Mouse (Mus musculus) forebrain, embryonic 13.5 days (tissue): ENCODE measurements around the gene Nedd8. TPM values are rescaled to one million over a fixed set of nuclear protein-coding genes. Genes with fewer than 3 reads are reported as not detected.
A peak's percentile ranks its signal among the peaks of the same experiment; 100 is the strongest.

Experiments
- ATAC-seq: fragments of 200-750 bp; cut with Nextera tagmentation; 2 replicates; pipeline ENCODE4 v1.8.0; 2017
- H3K27ac ChIP-seq: fragments of 300-500 bp; sonication (generic); 2 replicates; pipeline ENCODE4 v1.5.1; 2015; ENCODE audit warnings: inconsistent platforms, mild to moderate bottlenecking, moderate library complexity
- H3K27me3 ChIP-seq: fragments of 300-500 bp; sonication (generic); 2 replicates; pipeline ENCODE4 v1.6.1; 2015; ENCODE audit warnings: mild to moderate bottlenecking, inconsistent platforms
- H3K36me3 ChIP-seq: fragments of 300-500 bp; sonication (generic); 2 replicates; pipeline ENCODE4 v1.6.1; 2015; ENCODE audit warnings: mild to moderate bottlenecking, inconsistent platforms; ENCODE audit not compliant: poor library complexity, severe bottlenecking
- H3K4me1 ChIP-seq: fragments of 300-500 bp; sonication (generic); 2 replicates; pipeline ENCODE4 v1.6.1; 2015; ENCODE audit warnings: inconsistent platforms
- H3K4me2 ChIP-seq: fragments of 300-500 bp; sonication (generic); 2 replicates; pipeline ENCODE4 v1.6.1; 2015; ENCODE audit warnings: inconsistent platforms, mild to moderate bottlenecking, moderate library complexity
- H3K4me3 ChIP-seq: fragments of 300-500 bp; sonication (generic); 2 replicates; pipeline ENCODE4 v1.5.1; 2015; ENCODE audit warnings: mild to moderate bottlenecking, inconsistent platforms
- H3K9ac ChIP-seq: fragments of 300-500 bp; sonication (generic); 2 replicates; pipeline ENCODE4 v1.6.1; 2015; ENCODE audit warnings: mild to moderate bottlenecking, inconsistent platforms
- H3K9me3 ChIP-seq: fragments of 300-500 bp; sonication (generic); replicated peaks from 2 replicates; pipeline ENCODE4 v1.6.1; 2016; ENCODE audit warnings: inconsistent platforms
- WGBS: fragments of 180-500 bp; shearing (Covaris S2); methylation state at CpG from one replicate; pipeline ENCODE4 v1.1.7; 2015; 5-methylcytosine and 5-hydroxymethylcytosine counted together
- polyA plus RNA-seq: library from polyadenylated mRNA; unstranded; fragments of >200 nt; fragmentation: Nextera tagmentation; extraction: Ambion mirVana; gene quantifications from 2 replicates; pipeline ENCODE4 v1.2.1, GENCODE M21; 2015

Gene Nedd8
- polyA plus RNA-seq, 1 experiment from 2014 or later = 692 TPM

DNA sequence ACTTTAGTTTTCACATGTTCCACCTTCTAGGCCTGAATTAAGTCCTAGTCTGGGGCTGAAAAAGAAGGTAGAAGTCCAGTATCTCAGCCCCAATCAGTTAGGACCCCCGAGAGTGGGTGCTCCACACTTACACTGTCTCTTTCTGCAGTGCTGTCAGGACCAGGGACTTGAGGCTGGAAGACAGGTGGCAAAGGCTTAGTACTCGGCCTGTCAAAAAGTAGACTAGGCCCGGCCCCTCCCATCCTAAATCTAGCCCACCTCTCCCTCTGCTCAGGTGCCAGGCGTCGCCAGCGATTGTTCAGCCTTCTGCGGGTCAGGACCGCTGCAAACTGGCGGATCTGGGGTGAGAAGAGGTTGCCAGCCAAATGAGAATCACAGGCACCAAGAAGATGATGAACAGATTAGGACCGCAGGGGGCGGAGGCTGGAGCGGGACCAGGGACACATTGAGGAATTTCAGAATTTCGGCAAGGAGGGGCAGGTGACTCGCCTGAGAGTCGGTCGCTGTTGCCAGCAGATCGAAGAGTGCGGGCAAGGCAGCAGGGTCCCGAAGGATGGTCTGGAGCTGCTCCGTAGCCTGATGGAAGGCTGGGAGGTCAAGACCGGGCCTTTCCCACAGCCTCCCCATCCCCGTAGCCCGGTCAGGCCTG lies 36.9 kb downstream of the Nedd8 start:
- no peak; the same call in none of the 2 replicates for ATAC-seq
- Histone ChIP-seq H3K4me2 (peak overlapping the region; percentile 93), H3K4me1 (peaks cover 14% of the 10 kb centered on the region), H3K9me3 (no peaks in the 10 kb centered on the region), H3K4me3 (peak overlapping the region; percentile 63), H3K27ac (peak overlapping the region; percentile 82), H3K9ac (peak overlapping the region; percentile 83), H3K36me3 (peaks cover 81% of the 10 kb centered on the region), H3K27me3 (no peaks in the 10 kb centered on the region)
- 4% methylated on average over 23 of the region's 23 CpGs for WGBS

DNA sequence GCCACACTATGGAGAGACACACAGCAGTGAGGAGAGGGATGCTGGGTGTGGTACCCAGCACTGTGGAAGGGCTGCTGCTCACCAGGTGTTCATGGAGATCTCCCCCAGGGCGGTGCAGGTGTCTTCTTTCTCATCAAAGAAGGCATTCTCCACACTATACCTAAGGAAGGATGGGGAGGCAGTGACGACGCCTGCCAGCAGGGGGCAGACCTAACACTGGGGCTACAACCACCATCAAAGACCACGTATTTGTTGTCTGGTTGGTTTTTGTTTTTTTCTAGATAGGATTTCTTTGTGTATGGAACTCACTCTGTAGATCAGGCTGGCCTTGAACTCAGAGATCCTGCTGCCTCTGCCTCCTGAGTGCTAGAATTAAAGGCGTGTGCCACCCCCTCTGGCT lies 42.6 kb downstream of the Nedd8 start:
- no peak overlapping the region for H3K4me3 ChIP-seq
- no peaks in the 10 kb centered on the region for H3K4me1 ChIP-seq
- H3K36me3 ChIP-seq = peaks cover 99% of the 10 kb centered on the region
- WGBS = 51% methylated on average over 5 of the region's 5 CpGs
- H3K9ac ChIP-seq = no peak overlapping the region
- H3K9me3 ChIP-seq = no peaks in the 10 kb centered on the region
- no peak overlapping the region for H3K27ac ChIP-seq
- H3K4me2 ChIP-seq = no peak overlapping the region
- no peak for ATAC-seq
- H3K27me3 ChIP-seq = no peaks in the 10 kb centered on the region

DNA sequence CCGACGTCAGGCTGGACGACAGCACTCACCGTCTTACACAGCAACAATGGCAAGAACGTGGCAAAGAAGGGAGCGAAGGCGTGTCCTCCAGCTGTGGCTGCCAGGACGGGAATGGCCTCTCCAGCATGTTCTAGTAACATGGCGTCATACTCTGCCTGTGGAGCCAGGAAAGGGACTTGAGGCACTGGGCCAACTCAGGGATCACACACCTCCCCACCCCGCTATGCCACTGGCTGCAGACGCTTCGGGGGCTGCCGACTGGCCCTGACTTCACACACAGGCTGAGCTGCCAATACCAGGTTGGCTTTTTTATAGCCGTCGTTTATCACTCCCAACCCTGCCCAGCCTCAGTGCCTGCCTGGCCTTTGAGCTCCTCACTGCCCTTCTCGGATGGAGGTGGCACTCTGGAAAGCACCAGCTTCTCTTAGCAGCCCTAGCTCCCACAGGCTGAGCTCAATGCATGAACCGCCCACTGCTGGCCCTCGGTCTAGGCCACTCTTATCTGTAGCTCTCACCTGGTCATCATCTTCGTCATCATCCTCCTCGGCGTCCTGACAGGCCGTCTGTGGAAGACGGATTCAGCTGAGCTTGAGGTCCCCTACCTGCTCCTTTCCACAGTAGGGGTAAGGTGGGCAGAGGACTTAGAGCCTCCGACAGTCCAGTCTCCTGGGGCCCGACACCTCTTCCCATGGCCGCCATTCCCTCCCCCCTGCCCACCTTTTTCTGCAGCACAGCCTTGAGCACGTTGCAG lies 43.7 kb downstream of the Nedd8 start:
- ATAC-seq = no peak

DNA sequence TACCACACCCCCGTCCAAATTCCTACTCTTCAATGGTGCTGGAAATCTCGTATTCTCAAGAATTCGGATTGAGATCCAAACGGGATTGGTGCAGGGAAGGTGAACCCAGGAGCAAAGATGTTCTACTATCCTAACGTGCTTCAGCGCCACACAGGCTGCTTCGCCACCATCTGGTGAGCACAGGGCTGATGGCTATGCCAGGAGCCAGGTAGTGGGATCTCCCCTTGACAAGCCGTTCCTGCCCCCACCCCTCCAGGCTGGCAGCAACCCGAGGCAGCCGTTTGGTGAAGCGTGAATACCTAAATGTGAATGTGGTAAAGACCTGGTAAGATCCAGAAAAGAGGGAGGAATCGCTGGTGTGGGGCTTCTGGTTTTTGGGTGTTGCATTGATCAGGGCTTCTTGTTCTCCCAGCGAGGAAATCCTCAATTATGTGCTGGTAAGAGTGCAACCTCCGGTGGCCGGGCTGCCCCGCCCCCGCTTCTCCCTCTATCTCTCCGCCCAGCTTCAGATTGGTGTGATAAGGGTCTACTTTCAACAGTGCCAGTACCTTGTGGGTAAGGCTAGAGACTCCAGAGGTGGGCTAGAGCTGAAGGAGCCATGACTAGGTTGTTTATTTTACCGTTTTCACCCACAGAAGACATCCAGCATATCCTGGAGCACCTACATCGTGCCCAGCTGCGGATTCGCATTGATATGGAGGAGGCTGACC lies 53.3 kb downstream of the Nedd8 start:
- H3K27me3 ChIP-seq = no peaks in the 10 kb centered on the region
- peak; percentile 53; the same call in 1 of the 2 replicates for ATAC-seq
- peak overlapping the region; percentile 13 for H3K4me2 ChIP-seq
- peak overlapping the region; percentile 30; the same call in 1 of the 2 replicates for H3K9ac ChIP-seq
- H3K27ac ChIP-seq = no peak overlapping the region
- H3K9me3 ChIP-seq = no peaks in the 10 kb centered on the region
- H3K4me1 ChIP-seq = 0 out of 2 replicates have a peak, but pooled peaks cover 5% of the 10 kb centered on the region
- peak overlapping the region; percentile 22 for H3K4me3 ChIP-seq
- peaks cover 3% of the 10 kb centered on the region for H3K36me3 ChIP-seq
- 52% methylated on average over 22 of the region's 22 CpGs for WGBS

More for the DNA sequence above, 43.7 kb downstream of the Nedd8 start:
- Histone ChIP-seq H3K27ac (no peak overlapping the region), H3K9ac (no peak overlapping the region), H3K4me1 (no peaks in the 10 kb centered on the region), H3K36me3 (peaks cover 99% of the 10 kb centered on the region), H3K4me3 (no peak overlapping the region), H3K4me2 (no peak overlapping the region), H3K27me3 (no peaks in the 10 kb centered on the region), H3K9me3 (no peaks in the 10 kb centered on the region)
- 92% methylated on average over 27 of the region's 27 CpGs for WGBS

DNA sequence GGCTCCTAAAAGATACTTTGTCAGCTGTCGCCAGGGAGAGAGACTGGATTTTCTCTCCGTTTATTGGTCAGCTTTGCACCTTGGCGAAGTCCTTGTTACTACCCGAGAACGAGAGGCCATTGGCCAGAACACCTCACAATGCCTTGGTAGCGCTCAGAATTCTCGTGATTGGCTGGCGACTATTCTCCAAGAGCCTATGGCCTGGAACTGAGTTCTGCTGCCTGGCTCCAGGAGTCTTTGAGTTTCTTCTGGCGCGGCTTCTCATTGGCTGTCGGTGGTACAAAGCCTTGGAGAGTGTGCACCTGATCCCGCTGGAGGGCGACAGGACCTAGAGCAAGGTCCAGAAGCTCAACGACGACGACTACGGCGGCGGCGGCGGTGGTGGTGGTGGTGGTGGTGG lies 54.1 kb downstream of the Nedd8 start, which contains the start of gene Rec8:
Rec8 (plus strand) TSS at position 216 of the 400 bp plus-strand sequence.
- H3K9ac ChIP-seq = peak within 1 kb of the TSS; percentile 30; the same call in 1 of the 2 replicates

DNA sequence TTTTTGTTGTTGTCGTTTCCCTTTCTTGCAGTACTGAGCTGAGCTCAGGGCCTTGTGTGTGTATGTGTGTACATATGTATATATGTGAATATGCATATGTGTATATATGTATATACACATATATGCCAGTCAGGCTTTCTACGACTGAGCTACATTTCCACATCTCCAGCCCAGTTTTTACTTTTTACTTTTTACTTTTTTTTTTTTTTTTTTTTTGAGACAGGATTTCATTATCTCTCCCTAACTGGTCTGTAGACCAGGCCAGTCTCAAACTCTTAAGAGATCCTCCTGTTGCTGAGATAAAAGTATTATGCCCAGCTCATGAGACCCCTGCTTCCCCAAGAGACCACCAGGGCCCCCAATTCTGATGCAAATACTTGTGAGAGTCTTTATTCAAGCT lies 55.1 kb downstream of the Nedd8 start:
- no peaks in the 10 kb centered on the region for H3K36me3 ChIP-seq
- H3K27me3 ChIP-seq = no peaks in the 10 kb centered on the region
- no peak overlapping the region for H3K4me3 ChIP-seq
- ATAC-seq = no peak
- no peak overlapping the region for H3K9ac ChIP-seq
- H3K27ac ChIP-seq = no peak overlapping the region
- 0 out of 2 replicates have a peak, but pooled peaks cover 5% of the 10 kb centered on the region for H3K4me1 ChIP-seq
- WGBS = 91% methylated on average over 2 of the region's 2 CpGs
- H3K4me2 ChIP-seq = no peak overlapping the region
- no peaks in the 10 kb centered on the region for H3K9me3 ChIP-seq

More for the DNA sequence above, 54.1 kb downstream of the Nedd8 start, which contains the start of gene Rec8:
- Histone ChIP-seq H3K4me3 (peak within 1 kb of the TSS; percentile 22), H3K9me3 (no peaks in the 10 kb centered on the region), H3K36me3 (no peaks in the 10 kb centered on the region), H3K27ac (no peak within 1 kb of the TSS), H3K27me3 (no peaks in the 10 kb centered on the region), H3K4me1 (0 out of 2 replicates have a peak, but pooled peaks cover 5% of the 10 kb centered on the region), H3K4me2 (peak within 1 kb of the TSS; percentile 13)
- WGBS = 25% methylated on average over 21 of the region's 21 CpGs
- peak; percentile 71 for ATAC-seq

DNA sequence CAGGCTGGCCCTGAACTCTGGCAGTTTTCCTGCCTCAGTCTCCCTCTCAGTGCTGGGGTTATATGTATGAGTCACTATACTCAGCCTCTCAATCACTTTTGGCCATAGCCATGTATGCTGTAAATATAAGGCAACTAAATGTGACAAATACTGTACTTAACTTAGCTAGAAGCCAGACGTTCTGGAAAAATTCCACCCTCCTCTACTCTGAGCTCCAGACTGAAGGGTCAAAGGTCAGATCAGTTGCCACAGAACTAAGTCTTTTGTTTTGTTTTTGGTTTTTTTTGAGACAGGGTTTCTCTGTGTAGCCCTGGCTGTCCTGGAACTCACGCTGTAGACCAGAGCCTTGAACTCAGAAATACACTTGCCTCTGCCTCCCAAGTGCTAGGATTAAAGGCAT lies 56.0 kb downstream of the Nedd8 start:
- Histone ChIP-seq H3K4me1 (0 out of 2 replicates have a peak, but pooled peaks cover 5% of the 10 kb centered on the region), H3K27me3 (no peaks in the 10 kb centered on the region), H3K9ac (no peak overlapping the region), H3K4me2 (no peak overlapping the region), H3K9me3 (no peaks in the 10 kb centered on the region), H3K36me3 (no peaks in the 10 kb centered on the region), H3K27ac (no peak overlapping the region), H3K4me3 (no peak overlapping the region)
- no peak for ATAC-seq
- 42% methylated on average over 2 of the region's 2 CpGs for WGBS

DNA sequence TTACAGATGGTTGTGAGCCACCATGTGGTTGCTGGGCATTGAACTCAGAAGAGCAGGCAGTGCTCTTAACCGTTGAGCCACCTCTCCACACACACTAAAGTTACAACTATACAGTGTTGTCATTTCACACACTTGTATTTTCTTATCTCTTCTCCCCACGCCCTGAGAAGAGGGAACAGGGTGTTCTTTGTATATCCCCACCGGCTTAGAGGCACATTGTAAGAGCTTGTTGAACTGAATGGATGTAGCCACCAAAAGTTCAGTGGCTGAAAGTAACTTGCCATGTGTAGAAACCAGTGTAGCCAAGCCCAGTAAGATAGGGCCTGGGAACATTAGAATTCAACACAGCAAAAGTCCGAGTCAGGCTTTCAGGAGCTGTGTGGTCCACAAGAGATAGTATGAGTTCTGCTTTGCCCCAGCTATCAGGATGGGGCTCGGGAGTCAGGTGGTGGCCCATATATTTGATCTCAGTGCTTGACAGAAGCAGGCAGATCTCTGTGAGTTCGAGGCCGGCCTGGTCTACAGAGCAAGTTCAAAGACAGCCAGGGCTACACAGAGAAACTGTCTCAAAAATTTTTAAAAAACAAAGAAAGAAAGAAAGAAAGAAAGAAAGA lies 57.3 kb downstream of the Nedd8 start:
- no peak overlapping the region for H3K4me3 ChIP-seq
- no peak overlapping the region for H3K9ac ChIP-seq
- H3K9me3 ChIP-seq = no peaks in the 10 kb centered on the region
- WGBS = 83% methylated on average over 7 of the region's 7 CpGs
- no peaks in the 10 kb centered on the region for H3K27me3 ChIP-seq
- H3K4me2 ChIP-seq = no peak overlapping the region
- H3K27ac ChIP-seq = no peak overlapping the region
- peaks cover 4% of the 10 kb centered on the region for H3K36me3 ChIP-seq
- H3K4me1 ChIP-seq = 0 out of 2 replicates have a peak, but pooled peaks cover 5% of the 10 kb centered on the region
- ATAC-seq = no peak

DNA sequence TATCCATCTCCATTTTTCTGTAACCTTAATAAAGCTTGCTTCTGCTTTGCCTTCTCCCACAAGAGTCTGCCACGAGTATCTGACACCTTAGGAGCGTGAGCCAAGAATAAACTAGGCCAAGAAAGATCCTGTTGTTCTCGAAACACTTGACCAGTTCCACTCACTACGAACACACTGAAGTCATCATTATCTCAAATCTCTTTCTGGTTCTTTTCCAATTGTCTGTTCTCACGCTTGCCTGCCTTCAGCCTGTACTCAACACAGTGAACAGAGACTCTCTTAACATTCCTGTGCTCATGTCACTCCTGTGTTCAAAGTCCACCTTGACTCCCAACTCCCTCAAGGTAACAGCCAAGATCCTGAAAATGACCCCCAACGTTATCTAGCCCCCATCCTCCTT lies 58.6 kb downstream of the Nedd8 start:
- H3K4me2 ChIP-seq = no peak overlapping the region
- H3K27me3 ChIP-seq = no peaks in the 10 kb centered on the region
- H3K4me3 ChIP-seq = no peak overlapping the region
- no peak overlapping the region for H3K9ac ChIP-seq
- H3K9me3 ChIP-seq = no peaks in the 10 kb centered on the region
- peaks cover 17% of the 10 kb centered on the region for H3K36me3 ChIP-seq
- H3K27ac ChIP-seq = no peak overlapping the region
- ATAC-seq = no peak
- H3K4me1 ChIP-seq = no peaks in the 10 kb centered on the region
- 61% methylated on average over 6 of the region's 6 CpGs for WGBS
